Mouse (Mus musculus) splenic B cell, adult 2 months (primary cell): ENCODE results near the gene Ccdc155.

ENCODE experiments used
- DNase-seq: peaks from one replicate; pipeline ENCODE4 v3.0.0-alpha.2; 2011; ENCODE audit warnings: low read depth, low spot score
- H3K27me3 ChIP-seq: 2 replicates; pipeline ENCODE4 v1.6.1; 2012; ENCODE audit warnings: mild to moderate bottlenecking, low read length, moderate library complexity, mixed read lengths; ENCODE audit not compliant: control insufficient read depth, poor library complexity, insufficient read depth, severe bottlenecking
- H3K36me3 ChIP-seq: 2 replicates; pipeline ENCODE4 v1.6.1; 2012; ENCODE audit warnings: mild to moderate bottlenecking, low read length, moderate library complexity, mixed read lengths; ENCODE audit not compliant: control insufficient read depth, poor library complexity, insufficient read depth, severe bottlenecking

Ccdc155 gene

GRCm38 (mm10) chr7:45169495-45169894 is 35.2 kb downstream of the Ccdc155 start:
- Histone ChIP-seq H3K27me3 (no peaks in the 10 kb centered on the region), H3K36me3 (no peaks in the 10 kb centered on the region)
- DNase-seq = peak; percentile 47

DNA sequence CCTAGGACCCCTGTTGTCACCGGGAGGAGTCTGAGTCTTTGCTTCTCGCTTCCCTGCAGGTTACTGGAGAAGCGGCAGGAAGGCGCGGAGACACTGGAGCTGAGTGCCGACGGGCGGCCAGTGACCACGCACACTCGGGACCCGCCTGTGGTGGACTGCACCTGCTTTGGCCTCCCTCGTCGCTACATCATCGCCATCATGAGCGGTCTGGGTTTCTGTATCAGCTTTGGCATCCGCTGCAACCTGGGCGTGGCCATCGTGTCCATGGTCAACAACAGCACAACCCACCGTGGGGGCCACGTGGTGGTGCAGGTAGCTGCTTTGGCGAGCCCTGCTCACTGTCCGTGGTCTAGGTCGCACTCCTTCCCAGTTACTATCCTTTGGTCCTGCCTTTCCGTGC is 36.0 kb downstream of the Ccdc155 start:
- Histone ChIP-seq H3K36me3 (no peaks in the 10 kb centered on the region), H3K27me3 (no peaks in the 10 kb centered on the region)
- DNase-seq = no peak

- H3K27me3 ChIP-seq = no peaks in the 10 kb centered on the region
- no peak for DNase-seq
- no peaks in the 10 kb centered on the region for H3K36me3 ChIP-seq
These were observed 36.8 kb downstream of the Ccdc155 start for GRCm38 (mm10) chr7:45167761-45168445.

- no peak for DNase-seq
- no peaks in the 10 kb centered on the region for H3K36me3 ChIP-seq
- H3K27me3 ChIP-seq = no peaks in the 10 kb centered on the region
These were observed 37.7 kb downstream of the Ccdc155 start for GRCm38 (mm10) chr7:45166950-45167401.

DNA sequence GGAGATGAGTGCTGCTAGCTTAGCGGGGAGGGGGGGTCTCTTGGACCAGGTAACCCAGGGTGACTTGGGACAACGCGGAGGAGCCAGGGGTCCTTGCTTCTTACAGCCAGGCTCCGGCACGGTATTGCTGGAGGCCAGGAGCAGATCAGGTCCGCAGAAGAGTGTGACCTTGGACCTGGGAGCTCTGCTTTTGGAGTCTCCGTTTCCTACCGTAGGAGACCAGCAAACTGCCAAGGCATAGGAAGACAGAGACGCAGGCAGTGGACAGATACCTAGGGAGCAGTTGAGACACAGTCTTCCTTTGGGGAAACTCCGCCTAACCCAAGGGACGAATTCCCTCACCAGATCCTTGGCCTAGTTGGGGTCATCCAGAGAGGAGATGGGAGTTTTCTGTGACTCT is 39.0 kb downstream of the Ccdc155 start:
- DNase-seq = no peak
- Histone ChIP-seq H3K27me3 (no peaks in the 10 kb centered on the region), H3K36me3 (no peaks in the 10 kb centered on the region)

DNA sequence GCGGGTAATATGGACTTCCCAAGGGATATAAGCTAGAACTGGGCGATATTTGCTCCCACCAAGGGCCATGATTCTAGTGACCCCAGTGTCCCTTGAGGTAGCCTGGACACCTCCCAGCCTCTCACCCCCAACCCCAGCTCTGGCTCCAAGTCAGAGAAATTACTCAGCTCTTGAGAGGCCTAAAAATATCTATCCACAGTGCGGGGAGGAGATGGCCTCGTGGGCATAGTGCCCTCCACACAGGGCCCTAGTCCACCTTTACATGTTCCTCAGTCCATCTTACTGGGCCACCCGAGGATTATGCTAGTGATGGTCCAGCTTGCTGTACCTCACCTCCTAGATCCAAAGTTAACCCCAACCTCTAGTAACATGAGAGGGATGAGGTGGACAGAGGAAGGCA is 39.9 kb downstream of the Ccdc155 start:
- DNase-seq = no peak
- no peaks in the 10 kb centered on the region for H3K27me3 ChIP-seq
- no peaks in the 10 kb centered on the region; the same call in 1 of the 2 replicates for H3K36me3 ChIP-seq

- peak; percentile 49 for DNase-seq
- Histone ChIP-seq H3K36me3 (no peaks in the 10 kb centered on the region; the same call in 1 of the 2 replicates), H3K27me3 (no peaks in the 10 kb centered on the region)
These were observed 40.8 kb downstream of the Ccdc155 start, which contains the start of gene Slc17a7 for GRCm38 (mm10) chr7:45163735-45164490. TSS of gene Slc17a7 (plus strand) at chr7:45163949.

- DNase-seq = no peak
These were observed 41.6 kb downstream of the Ccdc155 start for GRCm38 (mm10) chr7:45162996-45163615.

GRCm38 (mm10) chr7:45162551-45162950 is 42.1 kb downstream of the Ccdc155 start:
- no peak for DNase-seq
- no peaks in the 10 kb centered on the region; the same call in 1 of the 2 replicates for H3K36me3 ChIP-seq
- no peaks in the 10 kb centered on the region for H3K27me3 ChIP-seq

More at GRCm38 (mm10) chr7:45162996-45163615, 41.6 kb downstream of the Ccdc155 start:
- Histone ChIP-seq H3K27me3 (no peaks in the 10 kb centered on the region), H3K36me3 (no peaks in the 10 kb centered on the region; the same call in 1 of the 2 replicates)

GRCm38 (mm10) chr7:45161612-45162473 is 42.8 kb downstream of the Ccdc155 start:
- peak; percentile 90 for DNase-seq
- Histone ChIP-seq H3K27me3 (no peaks in the 10 kb centered on the region), H3K36me3 (no peaks in the 10 kb centered on the region; the same call in 1 of the 2 replicates)

GRCm38 (mm10) chr7:45160866-45161265 is 43.8 kb downstream of the Ccdc155 start:
- no peak for DNase-seq
- no peaks in the 10 kb centered on the region for H3K27me3 ChIP-seq
- no peaks in the 10 kb centered on the region; the same call in 1 of the 2 replicates for H3K36me3 ChIP-seq

GRCm38 (mm10) chr7:45160316-45160800 is 44.3 kb downstream of the Ccdc155 start:
- Histone ChIP-seq H3K27me3 (no peaks in the 10 kb centered on the region), H3K36me3 (no peaks in the 10 kb centered on the region; the same call in 1 of the 2 replicates)
- no peak for DNase-seq

GRCm38 (mm10) chr7:45158991-45159390 is 45.7 kb downstream of the Ccdc155 start:
- H3K27me3 ChIP-seq = no peaks in the 10 kb centered on the region
- H3K36me3 ChIP-seq = no peaks in the 10 kb centered on the region; the same call in 1 of the 2 replicates
- no peak for DNase-seq

GRCm38 (mm10) chr7:45157459-45157858 is 47.2 kb downstream of the Ccdc155 start:
- Histone ChIP-seq H3K27me3 (no peaks in the 10 kb centered on the region), H3K36me3 (no peaks in the 10 kb centered on the region; the same call in 1 of the 2 replicates)
- DNase-seq = no peak
